Mouse (Mus musculus): ENCODE data around the gene Hint1. TPM values are rescaled to one million over a fixed set of nuclear protein-coding genes. Genes with fewer than 3 reads are reported as not detected.

Gene Hint1
- polyA plus RNA-seq, 1 experiment = 249 TPM

GRCm38 (mm10) chr11:54913841-54914240 lies 47.7 kb downstream of the Hint1 start:
- Histone ChIP-seq H3K4me3 (replicated peaks; ENCODE audit: control insufficient read depth, low read depth, low read length) (no peak overlapping the region), H3K4me1 (ENCODE audit: control insufficient read depth, insufficient read depth, low read length) (no peaks in the 10 kb centered on the region), H3K27ac (ENCODE audit: control insufficient read depth, insufficient read depth, low read depth, low read length, poor library complexity) (no peak overlapping the region)
- TF ChIP-seq CTCF (IDR thresholded peaks at IDR 0.05; ENCODE audit: control insufficient read depth, insufficient read depth, low read length) = no peak
- no peak for TF ChIP-seq POLR2A (IDR thresholded peaks at IDR 0.05; ENCODE audit: borderline replicate concordance, control insufficient read depth, low read depth, low read length)
- WGBS = 90% methylated on average over 5 of the region's 5 CpGs

DNA sequence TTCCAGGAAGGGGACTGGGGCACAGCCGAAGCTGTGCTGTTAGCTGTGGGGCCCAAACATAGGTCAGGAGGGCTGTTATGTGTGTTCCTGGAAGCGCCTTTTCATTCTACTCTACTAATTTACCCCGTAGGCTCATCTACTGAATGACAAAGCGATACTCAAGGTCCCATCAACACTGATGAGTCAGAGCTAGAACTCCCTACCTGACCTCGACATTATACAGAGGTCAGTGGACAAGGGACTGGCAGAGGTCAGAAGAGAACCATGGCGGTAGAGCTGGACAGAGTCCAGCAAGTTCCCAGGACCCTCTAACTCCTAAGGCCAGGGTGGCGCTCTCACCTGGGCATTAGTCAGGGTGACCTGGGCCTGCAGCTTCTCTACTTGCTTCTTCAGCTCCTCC lies 51.3 kb downstream of the Hint1 start:
- TF ChIP-seq CTCF (IDR thresholded peaks at IDR 0.05; ENCODE audit: control insufficient read depth, insufficient read depth, low read length) (no peak), POLR2A (IDR thresholded peaks at IDR 0.05; ENCODE audit: borderline replicate concordance, control insufficient read depth, low read depth, low read length) (no peak)
- H3K4me3 ChIP-seq (replicated peaks; ENCODE audit: control insufficient read depth, low read depth, low read length) = no peak overlapping the region
- H3K4me1 ChIP-seq (ENCODE audit: control insufficient read depth, insufficient read depth, low read length) = peaks cover 2% of the 10 kb centered on the region
- WGBS = 91% methylated on average over 7 of the region's 7 CpGs
- H3K27ac ChIP-seq (ENCODE audit: control insufficient read depth, insufficient read depth, low read depth, low read length, poor library complexity) = no peak overlapping the region

DNA sequence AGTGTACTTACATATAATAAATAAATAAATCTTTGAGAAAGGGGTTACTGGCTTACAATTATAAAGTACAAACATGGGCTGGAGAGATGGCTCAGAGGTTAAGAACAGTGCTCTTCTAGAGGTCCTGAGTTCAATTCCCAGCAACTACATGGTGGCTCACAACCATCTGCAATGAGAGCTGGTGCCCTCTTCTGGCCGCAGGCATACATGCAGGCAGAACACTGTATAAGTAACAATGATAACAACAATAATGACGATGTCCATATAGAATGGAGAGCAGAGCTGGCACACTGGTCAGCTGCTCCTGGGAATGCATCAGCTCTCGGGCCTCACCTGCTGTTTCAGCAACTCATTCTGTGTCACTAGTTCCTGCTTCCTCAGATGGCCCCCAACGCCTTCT lies 52.1 kb downstream of the Hint1 start:
- 83% methylated on average over 4 of the region's 4 CpGs for WGBS
- H3K4me1 ChIP-seq (ENCODE audit: control insufficient read depth, insufficient read depth, low read length) = peaks cover 2% of the 10 kb centered on the region
- H3K4me3 ChIP-seq (replicated peaks; ENCODE audit: control insufficient read depth, low read depth, low read length) = no peak overlapping the region
- TF ChIP-seq CTCF (IDR thresholded peaks at IDR 0.05; ENCODE audit: control insufficient read depth, insufficient read depth, low read length) (peak; percentile 40; the same call in 1 of the 2 replicates), POLR2A (IDR thresholded peaks at IDR 0.05; ENCODE audit: borderline replicate concordance, control insufficient read depth, low read depth, low read length) (no peak)
- no peak overlapping the region for H3K27ac ChIP-seq (ENCODE audit: control insufficient read depth, insufficient read depth, low read depth, low read length, poor library complexity)

Other genes with a start within 250 kb of the Hint1 start
- 11.3 and 17.9 TPM in 2 replicates for gene Cdc42se2, start 78.7 kb upstream of the Hint1 start, polyA plus RNA-seq (2011; ENCODE audit: insufficient read depth, insufficient read length, low replicate concordance, missing spikeins)
- 2.2 and 11.4 TPM in 2 replicates for gene Lyrm7, start 5.5 kb upstream of the Hint1 start, polyA plus RNA-seq (2011; ENCODE audit: insufficient read depth, insufficient read length, low replicate concordance, missing spikeins)
- gene Gpx3, start 36.1 kb downstream of the Hint1 start, polyA plus RNA-seq (2011; ENCODE audit: insufficient read depth, insufficient read length, low replicate concordance, missing spikeins) = 86.6 and 132 TPM in 2 replicates
- gene Tnip1, start 96.5 kb downstream of the Hint1 start, polyA plus RNA-seq (2011; ENCODE audit: insufficient read depth, insufficient read length, low replicate concordance, missing spikeins) = 10.1 and 22.5 TPM in 2 replicates
- 17.6 and 30.5 TPM in 2 replicates for gene Anxa6, start 167.1 kb downstream of the Hint1 start, polyA plus RNA-seq (2011; ENCODE audit: insufficient read depth, insufficient read length, low replicate concordance, missing spikeins)
- 2.8 and 7.7 TPM in 2 replicates for gene Ccdc69, start 211.7 kb downstream of the Hint1 start, polyA plus RNA-seq (2011; ENCODE audit: insufficient read depth, insufficient read length, low replicate concordance, missing spikeins)
- 7.6 and 20.8 TPM in 2 replicates for gene Gm2a, start 231.7 kb downstream of the Hint1 start, polyA plus RNA-seq (2011; ENCODE audit: insufficient read depth, insufficient read length, low replicate concordance, missing spikeins)